Mouse (Mus musculus) hindbrain, embryonic 16.5 days (tissue): Measurements from ENCODE around the gene Ing1. TPM values are rescaled to one million over a fixed set of nuclear protein-coding genes. Genes with fewer than 3 reads are reported as not detected.
"Not testable (repeated sequence)": the region's sequence is repeated elsewhere in the genome, so short reads cannot be mapped to it uniquely, and the experiment has no call there.

Experiments
- ATAC-seq: fragments of 200-750 bp; cut with Nextera tagmentation; 2 replicates; pipeline ENCODE4 v1.8.0; 2017; ENCODE audit warnings: moderate TSS enrichment, moderate library complexity
- H3K27ac ChIP-seq: fragments of 300-500 bp; sonication (generic); 2 replicates; pipeline ENCODE4 v1.5.1; 2014; ENCODE audit warnings: low read depth, mild to moderate bottlenecking, control low read depth, low read length, moderate library complexity
- H3K27me3 ChIP-seq: fragments of 300-500 bp; sonication (generic); replicated peaks from 2 replicates; pipeline ENCODE4 v1.6.1; 2014; ENCODE audit warnings: low read length; ENCODE audit not compliant: control insufficient read depth, insufficient read depth
- H3K36me3 ChIP-seq: fragments of 300-500 bp; sonication (generic); 2 replicates; pipeline ENCODE4 v1.6.1; 2014; ENCODE audit warnings: mild to moderate bottlenecking, low read length, moderate library complexity, mixed read lengths; ENCODE audit not compliant: control insufficient read depth, insufficient read depth
- H3K4me1 ChIP-seq: fragments of 300-500 bp; sonication (generic); 2 replicates; pipeline ENCODE4 v1.6.1; 2014; ENCODE audit warnings: low read depth, low read length; ENCODE audit not compliant: control insufficient read depth, insufficient read depth
- H3K4me2 ChIP-seq: fragments of 300-500 bp; sonication (generic); 2 replicates; pipeline ENCODE4 v1.6.1; 2014; ENCODE audit warnings: mild to moderate bottlenecking, low read length, control low read depth, moderate library complexity
- H3K4me3 ChIP-seq: fragments of 300-500 bp; sonication (generic); 2 replicates; pipeline ENCODE4 v1.5.1; 2014; ENCODE audit warnings: mild to moderate bottlenecking, low read length, control low read depth, moderate library complexity
- H3K9ac ChIP-seq: fragments of 300-500 bp; sonication (generic); 2 replicates; pipeline ENCODE4 v1.6.1; 2014; ENCODE audit warnings: low read depth, mild to moderate bottlenecking, control low read depth, low read length, moderate library complexity
- H3K9me3 ChIP-seq: fragments of 300-500 bp; sonication (generic); 2 replicates; pipeline ENCODE4 v1.6.1; 2014; ENCODE audit warnings: mild to moderate bottlenecking, low read length, moderate library complexity; ENCODE audit not compliant: control insufficient read depth
- WGBS: fragments of 180-500 bp; shearing (Covaris S2); extraction: QIAGEN DNeasy Blood & Tissue Kit; methylation state at CpG from one replicate; pipeline ENCODE4 v1.1.7; 2014; 5-methylcytosine and 5-hydroxymethylcytosine counted together
- polyA plus RNA-seq: library from polyadenylated mRNA; unstranded; fragments of >200 nt; fragmentation: Nextera tagmentation; extraction: Ambion mirVana; gene quantifications from 2 replicates; pipeline ENCODE4 v1.2.1, GENCODE M21; 2015

The Ing1 gene
- polyA plus RNA-seq, 1 experiment from 2014 or later: 31.3 TPM

DNA sequence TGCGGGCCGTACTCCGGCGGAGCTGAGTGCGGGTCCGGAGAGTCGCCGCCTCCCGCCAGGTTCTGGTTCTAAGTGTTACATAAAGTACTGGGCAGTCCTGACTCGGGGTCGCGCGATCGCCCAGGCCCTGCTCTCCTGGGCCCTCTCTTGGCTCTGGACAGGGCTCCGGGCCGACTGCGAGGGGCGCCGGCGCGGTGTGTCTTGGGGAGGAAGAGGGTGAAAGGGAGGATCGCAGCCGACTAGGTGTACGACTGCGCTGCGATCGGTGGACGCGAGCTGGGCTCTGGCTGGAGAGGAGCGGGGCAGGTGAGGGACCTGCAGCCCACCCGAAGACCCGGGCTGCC, 2.0 kb downstream of the Ing1 start:
- H3K27me3 ChIP-seq: no peaks in the 10 kb centered on the region
- peak overlapping the region; percentile 98 for H3K27ac ChIP-seq
- no peak for ATAC-seq
- peaks cover 21% of the 10 kb centered on the region for H3K4me1 ChIP-seq
- H3K9ac ChIP-seq: peak overlapping the region; percentile 74
- WGBS: 0% methylated on average over 22 of the region's 32 CpGs
- H3K36me3 ChIP-seq: peaks cover 8% of the 10 kb centered on the region
- no peaks in the 10 kb centered on the region for H3K9me3 ChIP-seq
- H3K4me3 ChIP-seq: peak overlapping the region; percentile 86
- peak overlapping the region; percentile 71 for H3K4me2 ChIP-seq

DNA sequence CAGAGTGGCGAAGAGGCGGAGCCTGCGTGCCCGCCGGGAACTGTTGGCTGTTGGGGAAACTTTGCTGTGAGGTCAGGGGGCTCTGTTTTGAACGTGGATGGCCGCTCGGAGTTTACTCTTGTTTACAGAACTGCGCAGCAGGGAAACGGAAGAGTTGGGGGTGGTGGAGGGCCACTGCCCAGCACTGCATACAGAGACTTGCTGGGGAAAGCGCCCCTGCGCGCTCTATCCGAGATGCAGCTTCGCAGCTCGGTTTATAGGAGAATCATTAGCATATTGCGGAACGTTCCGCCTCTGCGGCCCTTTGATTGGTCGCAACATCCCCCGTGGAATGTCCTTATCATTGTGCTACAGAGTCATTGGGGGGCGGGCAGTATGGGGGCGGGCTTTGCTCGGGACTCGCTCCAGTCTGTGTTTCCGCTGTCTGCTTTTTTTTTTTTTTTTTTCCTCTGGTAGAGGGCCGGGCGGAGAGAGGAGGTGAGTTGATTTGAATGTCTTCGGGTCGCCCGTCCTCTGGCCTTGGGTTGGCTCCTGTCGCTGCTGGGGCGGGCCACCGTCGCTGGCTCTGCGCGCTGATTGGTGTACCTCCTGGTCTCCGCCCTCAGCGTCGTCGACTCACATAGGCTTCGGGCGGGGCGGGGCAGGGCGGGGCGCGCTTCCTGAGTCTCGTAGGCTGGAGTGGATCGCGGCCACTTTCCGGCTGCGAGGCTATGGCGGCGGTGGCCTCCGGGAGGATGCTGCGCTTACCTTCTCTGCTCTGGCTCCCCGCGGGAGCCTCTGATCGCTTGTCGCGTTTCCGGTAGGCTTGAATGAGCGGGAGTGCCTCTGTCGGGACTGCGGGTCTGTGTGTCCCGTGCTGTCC, 2.6 kb downstream of the Ing1 start:
- Histone ChIP-seq H3K9ac (peak overlapping the region; percentile 75), H3K4me3 (peak overlapping the region; percentile 86), H3K9me3 (no peaks in the 10 kb centered on the region), H3K4me1 (peaks cover 21% of the 10 kb centered on the region), H3K36me3 (peaks cover 8% of the 10 kb centered on the region), H3K4me2 (peak overlapping the region; percentile 76), H3K27ac (peak overlapping the region; percentile 98), H3K27me3 (no peaks in the 10 kb centered on the region)
- WGBS: 0% methylated on average over 64 of the region's 67 CpGs
- peak; percentile 85 for ATAC-seq

DNA sequence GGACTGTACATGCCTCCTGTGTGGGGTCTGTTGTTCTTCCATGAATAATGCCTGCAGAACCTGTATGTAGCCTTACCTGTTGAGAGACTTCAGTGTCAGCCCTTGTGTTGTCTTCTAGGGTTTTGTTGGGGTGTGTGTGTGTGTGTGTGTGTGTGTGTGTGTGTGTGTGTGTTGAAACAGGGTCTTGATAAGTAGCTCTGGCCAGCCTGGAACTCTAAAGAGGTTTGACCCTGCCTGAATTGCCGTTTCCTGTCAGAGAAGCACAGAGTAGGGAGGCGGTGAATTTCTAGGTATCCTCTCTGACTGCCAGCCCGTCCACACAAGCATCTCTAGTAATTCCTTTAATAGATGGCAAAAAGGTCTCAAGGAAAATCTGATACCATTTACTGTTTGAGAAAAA, 4.1 kb downstream of the Ing1 start:
- no peaks in the 10 kb centered on the region for H3K9me3 ChIP-seq
- peaks cover 13% of the 10 kb centered on the region for H3K4me1 ChIP-seq
- peaks cover 18% of the 10 kb centered on the region for H3K36me3 ChIP-seq
- H3K4me2 ChIP-seq: no peak overlapping the region
- no peak for ATAC-seq
- 84% methylated on average over 3 of the region's 3 CpGs for WGBS
- H3K4me3 ChIP-seq: no peak overlapping the region
- H3K9ac ChIP-seq: no peak overlapping the region
- no peaks in the 10 kb centered on the region for H3K27me3 ChIP-seq
- H3K27ac ChIP-seq: no peak overlapping the region

DNA sequence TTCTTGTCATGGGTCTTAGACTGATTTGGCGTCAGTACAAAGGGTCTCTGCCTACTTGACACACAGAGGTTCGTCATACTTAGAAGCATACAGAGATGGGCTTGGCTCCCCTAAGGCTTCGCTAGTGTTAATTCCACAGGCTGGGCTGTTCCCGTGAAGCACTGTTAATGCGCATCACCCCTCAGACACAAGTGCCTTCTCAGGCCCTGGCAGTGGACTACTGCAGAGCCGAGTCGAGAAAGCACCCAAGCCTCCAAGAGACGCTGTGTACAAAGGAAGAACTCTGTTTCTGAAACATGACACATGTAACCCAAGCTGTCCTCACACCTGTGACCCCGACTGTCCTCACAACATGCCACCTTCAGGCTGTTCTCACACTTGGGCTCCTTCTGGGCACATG, 4.8 kb downstream of the Ing1 start:
- Histone ChIP-seq H3K9ac (no peak overlapping the region), H3K27ac (no peak overlapping the region), H3K4me2 (no peak overlapping the region), H3K9me3 (peaks cover 2% of the 10 kb centered on the region; the same call in 1 of the 2 replicates), H3K4me3 (no peak overlapping the region), H3K4me1 (peaks cover 11% of the 10 kb centered on the region), H3K36me3 (peaks cover 20% of the 10 kb centered on the region), H3K27me3 (no peaks in the 10 kb centered on the region)
- no peak for ATAC-seq
- WGBS: 81% methylated on average over 9 of the region's 9 CpGs

DNA sequence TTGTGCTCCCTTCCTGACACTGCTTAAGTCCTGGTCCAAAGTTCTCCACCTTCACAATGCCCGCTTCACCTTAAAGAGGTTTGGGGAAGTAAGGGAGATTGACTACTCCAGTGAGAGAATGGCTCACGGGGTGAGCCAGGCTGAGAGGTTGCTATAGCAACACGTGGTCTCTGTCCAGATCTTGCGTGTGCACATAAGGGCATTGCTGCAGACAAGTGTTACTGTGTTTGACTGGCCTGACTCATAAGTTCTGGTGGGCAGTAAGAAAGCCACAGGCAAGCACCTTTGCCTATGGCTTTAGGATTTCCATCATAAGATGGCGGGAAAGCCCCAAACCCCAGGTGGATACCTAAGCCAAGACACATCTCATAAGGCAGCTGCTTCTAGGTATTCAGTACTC, 8.9 kb downstream of the Ing1 start:
- Histone ChIP-seq H3K27ac (no peak overlapping the region), H3K36me3 (peaks cover 24% of the 10 kb centered on the region), H3K9me3 (peaks cover 2% of the 10 kb centered on the region; the same call in 1 of the 2 replicates), H3K4me3 (no peak overlapping the region), H3K9ac (no peak overlapping the region), H3K4me1 (peaks cover 5% of the 10 kb centered on the region), H3K4me2 (no peak overlapping the region), H3K27me3 (no peaks in the 10 kb centered on the region)
- 87% methylated on average over 5 of the region's 5 CpGs for WGBS
- ATAC-seq: no peak

DNA sequence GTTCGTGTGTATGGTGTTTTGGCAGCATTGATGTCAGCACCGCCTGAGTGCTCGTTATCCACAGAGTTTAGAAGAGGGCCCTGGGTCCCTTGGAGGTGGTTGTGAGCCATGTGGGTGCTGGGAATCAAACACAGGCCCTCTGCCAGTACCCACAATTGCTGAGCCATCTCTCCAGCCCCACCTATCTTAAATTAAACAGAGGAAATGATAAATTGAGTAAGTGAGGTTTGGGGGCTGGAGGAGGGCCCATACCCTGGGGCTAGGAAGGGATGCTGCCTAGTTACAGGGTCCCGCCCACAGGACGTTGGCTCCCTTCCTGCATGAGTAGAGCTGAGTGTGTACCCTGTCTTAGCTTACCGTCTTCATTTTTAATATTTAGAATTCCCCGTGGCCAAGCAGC, 9.3 kb downstream of the Ing1 start:
- H3K9me3 ChIP-seq: peaks cover 2% of the 10 kb centered on the region; the same call in 1 of the 2 replicates
- H3K27me3 ChIP-seq: no peaks in the 10 kb centered on the region
- no peaks in the 10 kb centered on the region; the same call in 1 of the 2 replicates for H3K4me1 ChIP-seq
- no peak overlapping the region for H3K9ac ChIP-seq
- WGBS: 93% methylated on average over 7 of the region's 7 CpGs
- H3K4me2 ChIP-seq: no peak overlapping the region
- H3K27ac ChIP-seq: no peak overlapping the region
- peaks cover 24% of the 10 kb centered on the region for H3K36me3 ChIP-seq
- no peak for ATAC-seq
- H3K4me3 ChIP-seq: no peak overlapping the region

DNA sequence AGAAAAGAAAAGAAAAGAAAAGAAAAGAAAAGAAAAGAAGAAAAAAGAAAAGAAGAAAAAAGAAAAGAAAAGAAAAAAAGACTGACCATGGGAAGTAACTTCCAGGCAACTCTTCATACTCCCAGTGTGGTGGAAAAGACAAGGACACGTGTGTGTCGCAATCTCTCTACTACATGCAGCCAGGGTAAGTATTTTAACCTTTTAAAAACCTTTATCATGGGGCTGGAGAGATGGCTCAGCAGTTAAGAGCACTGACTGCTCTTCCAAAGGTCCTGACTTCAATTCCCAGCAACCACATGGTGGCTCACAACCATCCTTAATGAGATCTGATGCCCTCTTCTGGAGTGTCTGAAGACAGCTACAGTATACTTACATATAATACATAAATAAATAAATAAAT, 12.8 kb downstream of the Ing1 start:
- not testable (repeated sequence) for H3K9me3 ChIP-seq, H3K4me2 ChIP-seq, H3K27ac ChIP-seq, H3K4me3 ChIP-seq, H3K27me3 ChIP-seq, ATAC-seq, H3K4me1 ChIP-seq, H3K9ac ChIP-seq
- whole genome bisulfite sequencing: 95% methylated on average over 2 of the region's 2 CpGs
- peaks cover 16% of the 10 kb centered on the region for H3K36me3 ChIP-seq

DNA sequence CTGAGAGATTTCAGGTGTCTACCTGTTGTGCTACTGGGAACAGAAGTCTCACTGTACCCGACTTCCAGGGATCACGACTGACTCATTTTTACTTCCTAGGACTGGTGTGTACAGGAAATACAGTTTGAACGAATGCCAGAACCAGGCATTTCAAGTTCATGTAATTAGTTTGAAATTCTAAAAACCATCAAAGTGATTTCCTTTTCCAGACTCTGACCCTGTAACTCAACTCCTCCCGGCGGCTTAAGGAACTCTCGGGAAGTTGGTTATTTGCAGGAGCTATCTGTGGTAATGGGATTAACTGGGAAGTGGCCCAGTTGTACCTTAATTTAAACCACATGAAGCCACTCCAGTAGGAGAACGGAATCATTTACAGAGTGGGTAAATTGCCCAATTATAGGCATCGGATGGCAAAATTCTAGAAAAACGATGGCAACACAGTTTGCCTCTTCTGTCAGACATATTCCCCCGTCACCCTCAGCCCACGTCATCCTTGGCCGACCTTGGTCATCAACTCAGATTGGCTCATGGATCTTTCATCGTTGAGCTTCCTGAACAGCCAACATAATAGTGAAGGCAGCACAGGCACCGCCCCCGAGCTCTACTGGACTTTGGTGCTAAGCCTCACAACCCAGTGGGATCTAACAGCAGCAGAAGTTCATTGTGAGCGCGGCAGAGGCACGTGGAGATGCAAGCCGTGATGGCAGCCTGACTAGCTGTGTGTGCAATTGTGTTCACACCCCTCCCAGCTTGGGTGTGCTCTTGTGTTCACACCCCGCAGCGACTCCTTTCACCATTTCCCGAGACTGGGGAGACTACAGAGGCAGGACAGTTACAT, 14.1 kb downstream of the Ing1 start:
- H3K9ac ChIP-seq: no peak overlapping the region
- no peak overlapping the region for H3K27ac ChIP-seq
- WGBS: 89% methylated on average over 22 of the region's 22 CpGs
- ATAC-seq: no peak
- no peaks in the 10 kb centered on the region for H3K27me3 ChIP-seq
- H3K4me2 ChIP-seq: no peak overlapping the region
- peaks cover 2% of the 10 kb centered on the region; the same call in 1 of the 2 replicates for H3K9me3 ChIP-seq
- H3K36me3 ChIP-seq: peaks cover 6% of the 10 kb centered on the region; the same call in 1 of the 2 replicates
- H3K4me1 ChIP-seq: no peaks in the 10 kb centered on the region; the same call in 1 of the 2 replicates
- no peak overlapping the region for H3K4me3 ChIP-seq

DNA sequence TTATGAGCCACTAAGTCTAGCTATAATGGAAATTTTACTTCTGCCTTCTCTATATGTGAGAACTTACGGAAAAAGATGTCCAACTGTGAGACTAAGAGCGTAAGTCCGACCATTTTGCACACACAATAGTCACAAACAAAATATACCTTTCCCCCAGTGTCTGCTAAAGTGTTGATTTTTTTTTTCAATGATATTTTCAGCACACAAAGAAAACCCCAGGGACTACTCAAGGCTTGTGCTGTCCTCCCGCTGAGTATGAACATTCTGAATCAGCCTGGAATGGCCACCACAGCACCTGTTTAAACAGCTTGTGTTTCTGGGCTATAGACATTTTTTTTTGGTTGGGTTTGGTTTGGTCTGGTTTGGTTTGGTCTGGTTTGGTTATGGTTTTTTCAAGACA, 15.4 kb downstream of the Ing1 start:
- Histone ChIP-seq H3K27me3 (no peaks in the 10 kb centered on the region), H3K9ac (no peak overlapping the region), H3K27ac (no peak overlapping the region), H3K4me2 (no peak overlapping the region), H3K4me1 (no peaks in the 10 kb centered on the region), H3K4me3 (no peak overlapping the region), H3K36me3 (peaks cover 4% of the 10 kb centered on the region; the same call in 1 of the 2 replicates), H3K9me3 (no peaks in the 10 kb centered on the region)
- 91% methylated on average over 4 of the region's 4 CpGs for WGBS
- ATAC-seq: no peak
